In the genomic region with DNA sequence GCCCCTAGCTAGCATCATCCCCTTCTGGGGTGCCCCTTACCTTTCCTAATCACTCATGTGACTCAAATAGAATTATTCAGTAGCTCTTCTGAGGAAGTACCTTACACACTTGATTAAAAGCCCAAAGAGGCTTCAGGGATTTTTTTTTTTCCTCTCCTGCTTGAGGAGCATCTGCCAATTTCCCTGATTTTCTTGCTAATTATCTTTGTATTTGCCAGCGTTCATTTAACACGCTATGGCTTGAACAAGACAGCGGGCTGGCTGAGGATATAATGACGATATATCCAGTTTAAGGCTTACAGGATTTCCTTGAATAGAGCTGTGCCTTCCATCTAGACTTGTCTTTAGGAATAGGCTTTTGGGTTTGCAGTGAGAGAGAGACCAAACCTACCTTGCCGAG, we compare ENCODE assay signal across 23 mouse cellular contexts.
"Had no signal": no experiment of that assay in that cellular context is flagged by ENCODE, and none has a peak within 500 bp of the region (broad histone marks: within the 10 kb centered on the region; RNA-seq: fewer than 3 reads in every experiment).

No protein-coding gene starts in this region.

- H3K27me3 ChIP-seq: intestine, embryonic 15.5 days; kidney, embryonic 15.5 days; limb, embryonic 13.5 days; liver, embryonic 12.5 days; liver, embryonic 15.5 days; lung, embryonic 15.5 days; megakaryocyte, embryonic 14.5 days; midbrain, embryonic 13.5 days had no signal

- H3K4me3 ChIP-seq: intestine, embryonic 15.5 days; kidney, embryonic 15.5 days; layer of hippocampus, adult 2 months; limb, embryonic 10.5 days; limb, embryonic 13.5 days; liver, embryonic 12.5 days; liver, embryonic 15.5 days; lung, embryonic 15.5 days; megakaryocyte, embryonic 14.5 days; midbrain, embryonic 10.5 days; midbrain, embryonic 13.5 days had no signal

- H3K9ac ChIP-seq: intestine, embryonic 15.5 days; kidney, embryonic 15.5 days; limb, embryonic 13.5 days; liver, embryonic 12.5 days; liver, embryonic 15.5 days; lung, embryonic 15.5 days; midbrain, embryonic 13.5 days had no signal

- H3K27ac ChIP-seq: intestine, embryonic 15.5 days; kidney, embryonic 15.5 days; layer of hippocampus, adult 2 months; limb, embryonic 10.5 days; limb, embryonic 13.5 days; liver, embryonic 12.5 days; liver, embryonic 15.5 days; lung, embryonic 15.5 days; midbrain, embryonic 10.5 days had no signal

- ATAC-seq: intestine, embryonic 15.5 days; liver, embryonic 12.5 days; midbrain, embryonic 13.5 days had no signal

- H3K4me1 ChIP-seq: intestine, embryonic 15.5 days; limb, embryonic 13.5 days; midbrain, embryonic 13.5 days had no signal

- H3K4me2 ChIP-seq: intestine, embryonic 15.5 days; kidney, embryonic 15.5 days; limb, embryonic 13.5 days; liver, embryonic 12.5 days; liver, embryonic 15.5 days; lung, embryonic 15.5 days; midbrain, embryonic 13.5 days had no signal

- DNase-seq: kidney, adult 11 months; kidney, adult 8-10 months; kidney, postnatal 14 days; layer of hippocampus, adult 9-11 months; liver; lung, adult 18-20 months; lung, postnatal 10 days; lung, postnatal 36 days; right cerebral cortex, adult 18-20 months; right cerebral cortex, postnatal 14 days; right cerebral cortex, postnatal 4 days; thymus, adult 18-20 months had no signal

- H3K9me3 ChIP-seq: intestine, embryonic 15.5 days; kidney, embryonic 15.5 days; limb, embryonic 10.5 days; limb, embryonic 13.5 days; liver, embryonic 12.5 days; liver, embryonic 15.5 days; lung, embryonic 15.5 days; megakaryocyte, embryonic 14.5 days; midbrain, embryonic 10.5 days; midbrain, embryonic 13.5 days had no signal
